Mouse (Mus musculus) E14TG2a.4 (cell line): ENCODE measurements around the gene Nt5m.

Experiments
- CTCF ChIP-seq: conservative IDR thresholded peaks from 2 replicates; pipeline ENCODE4 v1.5.1; 2014; ENCODE audit warnings: low read length
- POU5F1 ChIP-seq: IDR thresholded peaks from 2 replicates; pipeline ENCODE4 v1.6.1; 2014; ENCODE audit warnings: low read length, borderline replicate concordance

GRCm38 (mm10) chr11:59838426-59838825 lies 821 bp upstream of the Nt5m start:
- no peak for TF ChIP-seq POU5F1
- TF ChIP-seq CTCF, result no peak
